In genomic region chr10:120516311-120516710, GRCm38 (mm10) we compare ENCODE assay signal across 23 mouse cellular contexts. TPM values are rescaled to one million over a fixed set of nuclear protein-coding genes. Genes with fewer than 3 reads are reported as not detected.
A peak's percentile ranks its signal among the peaks of the same experiment; 100 is the strongest.
DNase-seq lines count a peak whose midpoint lies in the region; ATAC-seq and TF ChIP-seq lines count a peak whose summit lies in the region.
"Had no signal": no experiment of that assay in that cellular context is flagged by ENCODE, and none has a peak within 500 bp of the region (broad histone marks: within the 10 kb centered on the region; RNA-seq: fewer than 3 reads in every experiment).

No protein-coding gene starts in this region.

- TF ChIP-seq CTCF in lung, embryonic 14.5 days (IDR thresholded peaks at IDR 0.05; ENCODE audit: low read depth): no peak
- no peak for TF ChIP-seq CTCF in lung, adult 2 months (IDR thresholded peaks at IDR 0.05; ENCODE audit: insufficient read depth, low read length)

- no peak overlapping the region for H3K27ac ChIP-seq in lung, embryonic 14.5 days (ENCODE audit: low read depth)
- H3K27ac ChIP-seq in kidney, embryonic 14.5 days (ENCODE audit: low read depth, low read length): no peak overlapping the region
- no peak overlapping the region for H3K27ac ChIP-seq in forebrain, embryonic 12.5 days
- H3K27ac ChIP-seq: embryonic facial prominence, embryonic 10.5 days; hindbrain, embryonic 12.5 days; liver, embryonic 14.5 days; neural tube, embryonic 13.5 days had no signal

- no peak for ATAC-seq in lung, embryonic 14.5 days (ENCODE audit: insufficient read depth)
- peak; percentile 46; the same call in 1 of the 2 replicates for ATAC-seq in kidney, embryonic 14.5 days (ENCODE audit: low FRiP score, low TSS enrichment)
- ATAC-seq in activated CD4-positive, CD25-positive, alpha-beta regulatory T cell, adult 4 months: no peak
- ATAC-seq in forebrain, embryonic 12.5 days (ENCODE audit: low FRiP score): no peak
- ATAC-seq: CD4-positive, CD25-positive, alpha-beta regulatory T cell, adult 4 months; forebrain, embryonic 14.5 days; inflammation-experienced regulatory T-cells, adult 6 months had no signal

- peaks cover 8% of the 10 kb centered on the region for H3K4me1 ChIP-seq in lung, embryonic 14.5 days (ENCODE audit: insufficient read depth)
- H3K4me1 ChIP-seq in lung, adult 2 months (ENCODE audit: control insufficient read depth, insufficient read depth, low read length): no peaks in the 10 kb centered on the region
- H3K4me1 ChIP-seq in kidney, embryonic 14.5 days (ENCODE audit: control insufficient read depth, insufficient read depth, low read length): peaks cover 14% of the 10 kb centered on the region
- H3K4me1 ChIP-seq in forebrain, embryonic 12.5 days: no peaks in the 10 kb centered on the region
- H3K4me1 ChIP-seq: hindbrain, embryonic 12.5 days had no signal

- no peaks in the 10 kb centered on the region for H3K36me3 ChIP-seq in lung, embryonic 14.5 days (ENCODE audit: insufficient read depth)
- no peaks in the 10 kb centered on the region for H3K36me3 ChIP-seq in kidney, embryonic 14.5 days (ENCODE audit: control insufficient read depth, insufficient read depth, low read length)
- H3K36me3 ChIP-seq in forebrain, embryonic 12.5 days (replicated peaks): no peaks in the 10 kb centered on the region
- H3K36me3 ChIP-seq: embryonic facial prominence, embryonic 10.5 days; hindbrain, embryonic 12.5 days; neural tube, embryonic 13.5 days had no signal

- no peak overlapping the region for H3K9ac ChIP-seq in lung, embryonic 14.5 days
- H3K9ac ChIP-seq in kidney, embryonic 14.5 days (ENCODE audit: low read depth, low read length): no peak overlapping the region
- no peak overlapping the region for H3K9ac ChIP-seq in forebrain, embryonic 12.5 days
- H3K9ac ChIP-seq: hindbrain, embryonic 12.5 days; liver, embryonic 14.5 days; neural tube, embryonic 13.5 days had no signal

- no peaks in the 10 kb centered on the region for H3K9me3 ChIP-seq in lung, embryonic 14.5 days (ENCODE audit: low read depth, low read length)
- no peaks in the 10 kb centered on the region for H3K9me3 ChIP-seq in kidney, embryonic 14.5 days (ENCODE audit: control insufficient read depth, low read length)
- H3K9me3 ChIP-seq in forebrain, embryonic 12.5 days: no peaks in the 10 kb centered on the region
- H3K9me3 ChIP-seq: hindbrain, embryonic 12.5 days had no signal

- no peaks in the 10 kb centered on the region for H3K27me3 ChIP-seq in lung, embryonic 14.5 days (ENCODE audit: insufficient read depth, low read length)
- H3K27me3 ChIP-seq in kidney, embryonic 14.5 days (ENCODE audit: control insufficient read depth, insufficient read depth, low read length): no peaks in the 10 kb centered on the region
- H3K27me3 ChIP-seq in forebrain, embryonic 12.5 days: 0 out of 2 replicates have a peak, but pooled peaks cover 3% of the 10 kb centered on the region
- H3K27me3 ChIP-seq: hindbrain, embryonic 12.5 days; neural tube, embryonic 13.5 days had no signal

- peak; percentile 30 for DNase-seq in embryo, embryonic 11 days
- DNase-seq in embryo, embryonic 10.5 days (ENCODE audit: low spot score): no peak
- DNase-seq in lung, embryonic 14.5 days: peak; percentile 47
- DNase-seq in lung, adult 2 months: no peak
- peak; percentile 70 for DNase-seq in mesoderm, embryonic 11.5 days (ENCODE audit: low read depth, low spot score)
- DNase-seq: cerebellum, adult 18-20 months; cerebellum, postnatal 36 days; gastrocnemius, postnatal 36 days; heart, postnatal 10 days; left cerebral cortex, postnatal 4 days; lung, postnatal 10 days; midbrain, embryonic 14.5 days; thymus, postnatal 14 days had no signal

- no peak overlapping the region for H3K4me3 ChIP-seq in lung, embryonic 14.5 days (ENCODE audit: low read depth, low read length)
- no peak overlapping the region for H3K4me3 ChIP-seq in lung, adult 2 months (replicated peaks; ENCODE audit: extremely low read depth, low read depth, low read length)
- H3K4me3 ChIP-seq in kidney, embryonic 14.5 days (ENCODE audit: low read length): no peak overlapping the region; the same call in 1 of the 2 replicates
- H3K4me3 ChIP-seq in forebrain, embryonic 12.5 days (replicated peaks): no peak overlapping the region
- H3K4me3 ChIP-seq: embryonic facial prominence, embryonic 10.5 days; hindbrain, embryonic 12.5 days; neural tube, embryonic 13.5 days had no signal

- no peak for TF ChIP-seq POLR2A in lung, adult 2 months (IDR thresholded peaks at IDR 0.05; ENCODE audit: borderline replicate concordance, extremely low read depth, low read depth, low read length)

- 17% methylated on average over 8 of the region's 8 CpGs for WGBS in lung, embryonic 14.5 days
- 27% methylated on average over 8 of the region's 8 CpGs for WGBS in lung, adult 2 months
- WGBS in kidney, embryonic 14.5 days: 2% methylated on average over 8 of the region's 8 CpGs
- WGBS in forebrain, embryonic 12.5 days: 78% methylated on average over 8 of the region's 8 CpGs

- H3K4me2 ChIP-seq in lung, embryonic 14.5 days: no peak overlapping the region
- no peak overlapping the region for H3K4me2 ChIP-seq in kidney, embryonic 14.5 days (replicated peaks; ENCODE audit: low read depth, low read length)
- H3K4me2 ChIP-seq in forebrain, embryonic 12.5 days: no peak overlapping the region
- H3K4me2 ChIP-seq: hindbrain, embryonic 12.5 days; neural tube, embryonic 13.5 days had no signal

RNA-seq across cellular contexts. Expression of gene Hmga2, which starts 40.0 kb away (rescaled TPM):
- 13.8 and 13.9 TPM in 2 replicates for polyA plus RNA-seq in lung, embryonic 14.5 days (2014; fragmentation: Nextera tagmentation; extraction: Ambion mirVana)
- polyA plus RNA-seq in lung, adult 2 months (2012; rRNA removed): not detected in 2 replicates
- 54.3 and 80.2 TPM in 2 replicates for polyA plus RNA-seq in kidney, embryonic 14.5 days (2014; fragmentation: Nextera tagmentation; extraction: Ambion mirVana)
- polyA plus RNA-seq in activated CD4-positive, CD25-positive, alpha-beta regulatory T cell, adult 4 months (2017; shearing (Covaris generic)): under 1 TPM in 1 of 2 experiments, not detected in 1; 0.26 TPM
- 48.7 and 48.9 TPM in 2 replicates for polyA plus RNA-seq in forebrain, embryonic 12.5 days (2016; fragmentation: Nextera tagmentation; extraction: Ambion mirVana)

Comparison
In these comparisons a context has a peak if more than half of its experiments do, and no peak if none do; other contexts are left out.
1. DNase-seq: peak in embryo, embryonic 11 days (single experiment), lung, embryonic 14.5 days (single experiment) and mesoderm, embryonic 11.5 days (single experiment); none in embryo, embryonic 10.5 days (single experiment) and lung, adult 2 months (single experiment).
2. RNA of gene Hmga2, which starts 40.0 kb away (polyA plus RNA-seq): 54.3 to 80.2 TPM in kidney, embryonic 14.5 days, 48.7 to 48.9 TPM in forebrain, embryonic 12.5 days and 13.8 to 13.9 TPM in lung, embryonic 14.5 days; 0.26 TPM in activated CD4-positive, CD25-positive, alpha-beta regulatory T cell, adult 4 months and not detected in lung, adult 2 months; every median in the first group is over 10 times any median in the second.